Mouse (Mus musculus) right cerebral cortex, postnatal 14 days (tissue): ENCODE measurements around the gene Nckap5.

Source experiments
- DNase-seq: peaks from one replicate; pipeline ENCODE4 v3.0.0; 2022

Gene Nckap5

DNA sequence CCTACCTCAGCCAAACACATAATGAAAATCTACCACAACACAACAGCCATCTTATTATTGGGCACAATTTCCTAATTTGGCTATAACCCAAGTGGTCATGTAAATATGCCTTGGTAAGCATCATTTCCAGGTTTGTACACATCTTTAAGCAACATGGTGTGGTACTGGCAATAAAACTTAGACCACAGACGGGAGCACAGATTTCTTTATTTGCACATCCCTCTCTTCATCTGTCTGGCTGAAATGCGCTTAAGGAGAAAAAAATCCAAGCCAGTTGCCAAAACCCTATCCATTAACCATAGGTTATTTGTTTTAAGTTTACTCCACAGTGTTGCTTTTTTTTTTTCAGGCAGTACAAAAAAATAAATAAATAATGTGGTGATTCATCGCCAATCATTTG is 842.8 kb downstream of the Nckap5 start:
- no peak for DNase-seq

- no peak for DNase-seq
Observed at GRCm38 (mm10) chr1:125984570-125984969, 846.0 kb downstream of the Nckap5 start.

DNA sequence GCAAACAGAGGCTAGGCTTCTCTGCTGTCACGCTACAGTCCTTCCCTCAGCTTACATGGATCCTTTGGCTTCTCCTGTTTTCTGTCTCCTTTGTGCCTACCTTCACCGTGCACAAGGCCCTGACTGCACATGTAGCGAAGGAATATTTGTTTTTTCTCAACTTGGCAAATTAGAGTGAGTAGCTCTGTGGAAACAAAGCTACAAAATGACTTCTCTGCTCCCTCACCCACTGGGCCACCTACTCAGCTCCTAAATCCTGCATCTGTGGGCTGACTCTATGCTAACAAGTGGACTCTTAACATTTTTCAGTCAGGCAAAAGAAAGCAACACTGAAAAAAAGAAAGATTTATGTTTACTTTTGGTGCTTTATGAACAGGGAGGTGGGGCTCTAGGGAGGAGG is 856.0 kb downstream of the Nckap5 start:
- no peak for DNase-seq

- no peak for DNase-seq
Observed at GRCm38 (mm10) chr1:125971933-125972332, 858.7 kb downstream of the Nckap5 start.

DNA sequence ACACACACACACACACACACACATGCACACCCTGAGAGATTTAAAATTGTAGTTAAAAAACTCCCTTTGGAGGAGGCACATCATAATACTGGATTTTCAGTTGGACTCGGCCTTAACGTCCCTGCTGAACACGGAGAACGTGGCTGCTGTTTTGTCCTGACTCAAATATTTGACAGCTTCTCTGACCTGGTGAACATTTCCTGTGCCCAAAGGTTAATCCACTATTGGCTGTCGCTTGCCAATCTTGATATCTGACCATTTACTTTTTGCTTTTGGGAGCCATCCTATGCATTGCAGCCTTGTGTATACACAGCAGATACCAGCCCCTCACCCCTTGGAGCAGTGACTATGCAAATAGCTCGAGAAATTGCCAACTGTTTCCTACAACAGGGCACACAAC is 862.9 kb downstream of the Nckap5 start:
- no peak for DNase-seq

GRCm38 (mm10) chr1:125951026-125951425 is 879.6 kb downstream of the Nckap5 start:
- DNase-seq: no peak

- no peak for DNase-seq
Observed at GRCm38 (mm10) chr1:125949076-125949475, 881.5 kb downstream of the Nckap5 start.

DNA sequence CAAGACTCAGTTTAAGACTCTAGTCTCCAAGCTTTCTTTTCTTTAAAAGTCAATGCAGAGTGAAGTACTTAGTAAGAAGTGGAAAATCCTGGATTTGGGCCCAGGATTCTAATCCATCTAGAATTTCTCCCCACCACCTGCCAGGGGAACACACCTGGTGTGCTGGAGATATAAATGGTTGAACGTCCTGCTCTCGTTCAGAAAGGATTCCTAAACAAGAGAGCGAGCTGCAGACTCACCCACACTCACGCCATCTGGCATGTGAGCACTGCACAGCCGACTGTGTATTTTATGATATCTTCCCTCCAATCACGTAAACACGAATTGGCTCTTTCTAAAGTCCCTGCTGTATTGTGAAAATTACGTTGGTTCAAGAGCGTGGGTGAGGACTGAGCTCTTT is 885.5 kb downstream of the Nckap5 start:
- peak; percentile 28 for DNase-seq

GRCm38 (mm10) chr1:125943305-125943704 is 887.3 kb downstream of the Nckap5 start:
- DNase-seq: no peak

- no peak for DNase-seq
Observed at GRCm38 (mm10) chr1:125925486-125925885, 905.1 kb downstream of the Nckap5 start.

- DNase-seq: no peak
Observed at GRCm38 (mm10) chr1:125923062-125923461, 907.5 kb downstream of the Nckap5 start.

DNA sequence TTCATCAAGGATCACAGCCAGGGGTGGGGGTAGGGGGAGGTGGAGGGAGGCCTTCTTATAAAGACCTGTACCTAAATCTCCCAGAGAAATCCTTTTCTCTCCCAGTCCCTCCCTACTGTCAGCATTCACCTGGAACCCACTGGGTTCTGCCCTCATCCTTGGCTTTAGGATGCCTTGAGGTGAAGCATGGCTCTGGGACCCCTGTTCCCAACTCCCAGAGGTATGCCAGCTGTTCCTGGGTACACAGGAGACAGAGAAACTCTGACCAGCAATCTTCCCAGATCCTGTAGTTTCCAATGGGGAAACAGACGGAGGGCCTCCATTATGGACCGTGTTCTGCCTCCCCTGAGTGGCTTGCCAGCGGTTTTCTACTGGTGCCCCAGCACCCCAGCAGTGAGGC is 909.9 kb downstream of the Nckap5 start:
- no peak for DNase-seq

DNA sequence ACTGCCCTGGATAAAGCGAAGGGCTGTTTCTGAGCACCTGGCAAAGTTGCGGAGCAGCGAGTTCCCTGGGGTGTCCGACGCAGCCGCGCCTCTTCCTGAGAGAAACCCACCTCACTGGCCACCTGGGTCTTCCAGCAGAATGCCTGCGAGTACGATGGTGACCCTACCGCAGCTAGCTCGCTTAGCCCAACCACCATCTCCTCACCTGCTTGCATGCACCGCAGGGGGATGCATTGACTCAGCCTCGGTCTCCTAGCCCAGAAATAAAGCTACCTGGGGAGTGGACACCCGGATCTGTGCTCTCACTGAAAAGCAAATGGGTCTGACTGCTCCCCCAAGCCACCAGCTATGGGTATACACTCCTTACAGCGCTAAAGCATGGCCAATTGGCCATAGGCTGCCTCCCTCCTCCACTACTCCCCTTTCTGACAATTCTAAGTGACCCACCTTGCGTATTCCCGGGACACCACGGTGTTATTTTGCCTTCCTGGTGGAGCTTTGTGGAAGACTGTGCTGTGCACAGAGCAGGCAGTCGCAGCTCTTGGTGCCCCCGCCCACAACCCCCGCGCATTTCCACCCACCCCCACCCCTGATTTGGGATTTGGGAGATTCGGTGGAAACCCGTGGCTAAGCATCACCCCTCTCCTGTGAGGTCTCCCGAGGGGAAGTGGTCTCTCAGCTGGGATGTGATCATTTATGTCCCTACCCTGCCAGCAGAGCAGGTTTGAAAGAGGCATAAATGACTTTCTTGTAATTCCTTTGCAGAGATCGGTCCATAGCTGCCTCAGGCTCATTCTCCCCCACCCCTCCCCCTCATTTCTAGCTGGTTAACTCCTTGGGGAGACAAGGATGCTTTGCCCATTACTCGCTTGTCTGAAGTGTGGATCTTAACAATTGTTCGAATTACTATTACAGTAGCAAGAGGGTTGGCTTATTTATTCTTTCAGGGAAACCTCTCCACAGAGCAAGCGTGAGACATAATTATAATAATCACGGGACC is 917.7 kb downstream of the Nckap5 start, which contains the start of gene Lypd1:
Gene Lypd1, minus strand, starts transcription at position 501 of the 1,000 bp plus-strand sequence.
- no peak for DNase-seq

GRCm38 (mm10) chr1:125911901-125912445 is 918.6 kb downstream of the Nckap5 start:
- DNase-seq: peak; percentile 32

GRCm38 (mm10) chr1:125911337-125911900 is 919.2 kb downstream of the Nckap5 start:
- DNase-seq: peak; percentile 56

DNA sequence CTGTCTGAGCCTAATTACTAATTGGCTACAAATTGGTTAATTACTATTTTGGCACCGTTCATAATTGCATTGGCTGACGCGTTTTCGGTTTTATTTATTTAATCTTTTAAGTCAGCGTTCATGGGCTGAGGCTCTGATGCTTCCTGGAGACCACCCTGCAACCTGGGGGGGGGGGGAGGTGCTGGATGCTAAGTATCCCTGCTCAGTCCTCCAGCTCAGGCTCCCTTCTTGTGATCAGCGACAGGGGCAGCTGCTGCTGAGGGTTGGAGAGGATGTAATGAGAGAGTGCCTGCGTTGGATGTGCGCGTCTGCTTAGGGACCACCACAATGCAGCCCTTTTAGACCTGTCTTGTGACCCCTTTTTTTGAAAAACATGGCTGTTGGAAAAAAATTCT is 919.7 kb downstream of the Nckap5 start:
- no peak for DNase-seq

DNA sequence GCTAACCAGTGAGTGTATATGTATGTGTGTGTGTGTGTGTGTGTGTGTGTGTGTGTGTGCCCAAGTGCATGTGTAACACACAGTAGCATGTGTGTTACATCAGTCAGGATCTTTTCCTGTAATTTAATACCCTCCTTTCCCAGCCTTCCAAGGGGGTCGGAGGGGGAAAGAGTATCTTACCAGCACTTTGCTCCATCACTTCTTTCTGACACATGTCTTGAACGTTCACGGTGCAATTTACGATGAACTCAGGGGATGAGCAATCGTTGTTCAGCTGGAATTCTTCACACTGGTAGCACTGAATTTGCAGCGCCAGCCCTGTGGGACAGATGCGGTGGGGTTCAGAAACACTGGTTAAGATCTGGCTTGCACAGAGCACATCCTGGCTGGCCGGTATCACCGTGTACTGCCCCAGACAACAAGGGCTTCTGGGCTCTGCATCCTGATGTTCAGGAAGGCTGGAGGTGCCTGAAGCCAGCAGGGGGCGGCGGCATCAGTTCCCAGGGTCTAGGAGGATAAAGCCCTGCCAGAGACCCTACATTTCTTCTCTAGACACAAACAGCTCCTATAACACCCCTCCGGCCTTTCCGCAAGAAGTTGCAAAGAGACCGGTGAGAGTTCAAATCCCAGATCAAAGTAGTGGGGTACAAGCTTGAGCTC is 920.3 kb downstream of the Nckap5 start:
- DNase-seq: peak; percentile 38

- no peak for DNase-seq
Observed at GRCm38 (mm10) chr1:125893158-125893557, 937.4 kb downstream of the Nckap5 start.

DNA sequence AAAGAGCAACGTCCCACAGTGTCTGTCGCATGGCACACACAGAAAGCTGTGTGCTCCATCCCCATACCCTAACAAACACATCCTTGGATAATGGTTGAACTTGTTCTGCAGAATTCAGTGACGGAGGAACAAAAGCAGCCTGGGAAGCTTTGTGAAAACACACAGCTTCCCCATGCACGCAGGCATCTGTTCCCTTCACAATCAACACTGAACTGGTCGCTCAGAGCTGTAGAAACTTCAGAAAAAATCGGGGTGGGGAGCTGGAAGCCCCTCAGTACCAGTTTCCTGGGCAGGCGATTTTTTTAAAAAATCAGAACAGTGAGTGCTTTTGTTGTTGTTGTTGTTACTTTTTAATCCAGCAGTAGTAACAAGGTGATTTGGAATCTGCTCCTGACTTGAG is 960.5 kb downstream of the Nckap5 start:
- DNase-seq: no peak
